Mouse (Mus musculus) heart, adult 2 months (tissue): Measurements from ENCODE around the gene Hist2h3b. TPM values are rescaled to one million over a fixed set of nuclear protein-coding genes. Genes with fewer than 3 reads are reported as not detected.
"Not testable (repeated sequence)": the region's sequence is repeated elsewhere in the genome, so short reads cannot be mapped to it uniquely, and the experiment has no call there.

Experiments used
- DNase-seq, 2 experiments: peaks; one replicate each; pipeline ENCODE4 v3.0.0; 2021
- H3K27ac ChIP-seq: fragments of 200-600 bp; 2 replicates; pipeline ENCODE4 v1.8.1; 2022
- H3K27me3 ChIP-seq: fragments of 200-500 bp; 2 replicates; pipeline ENCODE4 v1.6.1; 2012; ENCODE audit warnings: mild to moderate bottlenecking, low read length, inconsistent platforms, mixed read lengths; ENCODE audit not compliant: control insufficient read depth, insufficient read depth
- H3K36me3 ChIP-seq: fragments of 200-500 bp; 2 replicates; pipeline ENCODE4 v1.6.1; 2012; ENCODE audit warnings: low read length, inconsistent platforms; ENCODE audit not compliant: control insufficient read depth, insufficient read depth
- H3K4me1 ChIP-seq: fragments of 200-500 bp; 2 replicates; pipeline ENCODE4 v1.6.1; 2011; ENCODE audit warnings: low read length; ENCODE audit not compliant: control insufficient read depth, insufficient read depth
- H3K4me3 ChIP-seq: fragments of 200-600 bp; 2 replicates; pipeline ENCODE4 v1.8.1; 2022
- H3K79me2 ChIP-seq: fragments of 200-500 bp; replicated peaks from 2 replicates; pipeline ENCODE4 v1.6.1; 2012; ENCODE audit warnings: mild to moderate bottlenecking, inconsistent platforms, low read length, moderate library complexity, mixed read lengths; ENCODE audit not compliant: control insufficient read depth, insufficient read depth
- H3K9ac ChIP-seq: fragments of 200-500 bp; 2 replicates; pipeline ENCODE4 v1.6.1; 2012; ENCODE audit warnings: low read depth, mild to moderate bottlenecking, control low read depth, inconsistent platforms, low read length, mixed read lengths
- CTCF ChIP-seq: fragments of 200-600 bp; IDR thresholded peaks from 2 replicates; pipeline ENCODE4 v1.8.1; 2022; ENCODE audit warnings: antibody characterized with exemption, mild to moderate bottlenecking, moderate library complexity
- EP300 ChIP-seq: fragments of 200-500 bp; IDR thresholded peaks from 2 replicates; pipeline ENCODE4 v1.6.1; 2011; ENCODE audit warnings: low read depth, low read length, control low read depth; ENCODE audit not compliant: insufficient read depth
- POLR2A ChIP-seq: fragments of 200-500 bp; IDR thresholded peaks from 2 replicates; pipeline ENCODE4 v1.6.1; 2011; ENCODE audit warnings: mild to moderate bottlenecking, low read depth, low read length, control low read depth; ENCODE audit not compliant: insufficient read depth
- WGBS: fragments of 180-500 bp; shearing (Covaris S2); methylation state at CpG from one replicate; pipeline ENCODE4 v1.1.7; 2018; 5-methylcytosine and 5-hydroxymethylcytosine counted together
- intact Hi-C: fragments of 180-260 bp; cut with DNase I; formaldehyde crosslinking; loops from one replicate; pipeline ENCODE4 v1.15.1; 2025
- long read RNA-seq: library from polyadenylated mRNA; stranded (forward); transcript quantifications from one replicate; pipeline ENCODE4 v2.0.0, GENCODE M21; 2021
- polyA plus RNA-seq: library from polyadenylated mRNA; depleted of rRNA; stranded (reverse); fragments of >200 nt; gene quantifications from 2 replicates; pipeline ENCODE4 v1.2.3, GENCODE M21; 2012; rRNA removed
- total RNA-seq, 2 experiments: library from RNA; stranded (reverse); gene quantifications; 2 replicates each; pipeline ENCODE4 v1.2.3; 2021

Hist2h3b gene
- total RNA-seq = 10 to 100 TPM; 11.5 to 18.3 TPM
- polyA plus RNA-seq = 0.94 and 5.2 TPM in 2 replicates
- long read RNA-seq = 0 reads

GRCm38 (mm10) chr3:96268051-96268775, at the start of gene Hist2h3b:
Gene Hist2h3b (plus strand): TSS chr3:96268654.
- no peaks in the 10 kb centered on the region for H3K36me3 ChIP-seq
- intact Hi-C loops = no loop called here
- peak within 1 kb of the TSS; percentile 66 for H3K9ac ChIP-seq
- TF ChIP-seq POLR2A = peak; percentile 94
- TF ChIP-seq EP300 = 0 out of 2 replicates have a peak, but pooled peaks have one; percentile 18
- TF ChIP-seq CTCF = no peak
- no peaks in the 10 kb centered on the region for H3K27me3 ChIP-seq
- no peaks in the 10 kb centered on the region for H3K79me2 ChIP-seq
- WGBS = 29% methylated on average over 30 of the region's 30 CpGs
- peak; percentile 85 to 87 for DNase-seq
- H3K27ac ChIP-seq = peak within 1 kb of the TSS; percentile 93
- H3K4me3 ChIP-seq = peak within 1 kb of the TSS; percentile 75
- peaks cover 8% of the 10 kb centered on the region for H3K4me1 ChIP-seq

- Histone ChIP-seq H3K4me1 (peaks cover 7% of the 10 kb centered on the region), H3K27ac (peak overlapping the region; percentile 98), H3K4me3 (peak overlapping the region; percentile 57), H3K36me3 (peaks cover 2% of the 10 kb centered on the region), H3K9ac (peak overlapping the region; percentile 91), H3K79me2 (no peaks in the 10 kb centered on the region), H3K27me3 (no peaks in the 10 kb centered on the region)
- DNase-seq = peak; percentile 54 to 56
- WGBS = under 1% methylated on average over 12 of the region's 12 CpGs
- intact Hi-C loops = loop anchor here (2.0 to 5.0 kb wide), 2 partner anchors 44 to 152 kb away; no protein-coding TSS in a partner anchor
- no peak; the same call in 1 of the 2 replicates for TF ChIP-seq POLR2A
- no peak for TF ChIP-seq EP300
- TF ChIP-seq CTCF = peak; percentile 53
Measured at GRCm38 (mm10) chr3:96219191-96219641, 49.2 kb upstream of the Hist2h3b start.

DNA sequence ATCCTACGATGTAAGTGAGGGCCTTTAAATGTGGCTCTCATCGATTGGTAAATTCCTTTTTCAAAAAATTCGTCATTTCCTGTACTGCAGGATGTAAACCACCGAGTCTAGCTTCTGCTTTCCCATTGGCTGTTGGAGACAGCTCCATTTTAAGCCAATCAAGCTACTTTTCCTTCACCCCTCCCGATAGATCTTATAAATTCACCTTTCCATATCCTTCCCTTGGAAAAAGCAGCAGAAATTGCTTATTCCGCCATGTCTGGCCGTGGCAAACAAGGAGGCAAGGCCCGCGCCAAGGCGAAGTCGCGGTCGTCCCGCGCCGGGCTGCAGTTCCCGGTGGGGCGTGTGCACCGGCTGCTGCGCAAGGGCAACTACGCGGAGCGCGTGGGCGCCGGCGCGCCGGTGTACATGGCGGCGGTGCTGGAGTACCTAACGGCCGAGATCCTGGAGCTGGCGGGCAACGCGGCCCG, 48.8 kb upstream of the Hist2h3b start, which contains the start of the genes Bola1 and Hist2h2ab:
Gene Bola1, minus strand, starts transcription at position 49 of the 470 bp plus-strand sequence.
Gene Hist2h2ab, plus strand, starts transcription at position 205 of the 470 bp plus-strand sequence.
- Histone ChIP-seq H3K4me3 (peak within 1 kb of the TSS; percentile 57), H3K9ac (peak within 1 kb of the TSS; percentile 97), H3K27ac (peak within 1 kb of the TSS; percentile 98), H3K79me2 (no peaks in the 10 kb centered on the region), H3K4me1 (peaks cover 7% of the 10 kb centered on the region), H3K27me3 (no peaks in the 10 kb centered on the region), H3K36me3 (peaks cover 2% of the 10 kb centered on the region)
- TF ChIP-seq POLR2A (peak; percentile 74), CTCF (no peak), EP300 (peak; percentile 31; the same call in 1 of the 2 replicates)
- under 1% methylated on average over 37 of the region's 37 CpGs for WGBS
- peak; percentile 87 to 88 for DNase-seq
- intact Hi-C loops = loop anchor here (1.0 to 5.0 kb wide), 4 partner anchors 44 to 327 kb away; partner anchors contain the start of genes Aph1a, BC028528 and Hist2h4

DNA sequence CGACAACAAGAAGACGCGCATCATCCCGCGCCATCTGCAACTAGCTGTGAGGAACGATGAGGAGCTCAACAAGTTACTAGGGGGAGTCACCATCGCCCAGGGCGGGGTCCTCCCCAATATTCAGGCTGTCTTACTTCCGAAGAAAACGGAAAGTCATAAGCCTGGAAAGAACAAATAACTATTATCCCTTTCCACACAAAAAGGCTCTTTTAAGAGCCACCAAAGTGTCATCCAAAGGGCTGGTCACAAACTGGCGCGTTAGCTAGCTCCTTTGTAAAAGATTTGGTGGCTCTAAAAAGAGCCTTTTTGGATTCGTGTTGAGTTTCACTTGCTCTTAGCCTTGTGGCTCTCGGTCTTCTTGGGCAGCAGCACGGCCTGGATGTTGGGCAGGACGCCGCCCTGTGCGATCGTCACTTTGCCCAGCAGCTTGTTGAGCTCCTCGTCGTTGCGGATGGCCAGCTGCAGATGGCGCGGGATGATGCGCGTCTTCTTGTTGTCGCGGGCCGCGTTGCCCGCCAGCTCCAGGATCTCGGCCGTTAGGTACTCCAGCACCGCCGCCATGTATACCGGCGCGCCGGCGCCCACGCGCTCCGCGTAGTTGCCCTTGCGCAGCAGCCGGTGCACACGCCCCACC, 48.2 kb upstream of the Hist2h3b start:
- H3K4me1 ChIP-seq, H3K27me3 ChIP-seq, DNase-seq, H3K79me2 ChIP-seq, H3K36me3 ChIP-seq: not testable (repeated sequence)
- under 1% methylated on average over 42 of the region's 47 CpGs for WGBS
- H3K9ac ChIP-seq = peak overlapping the region; percentile 97
- H3K4me3 ChIP-seq = peak overlapping the region; percentile 57
- H3K27ac ChIP-seq = peak overlapping the region; percentile 98
- intact Hi-C loops = loop anchor here (1.0 to 5.0 kb wide), 2 partner anchors 43 to 328 kb away; partner anchors contain the start of genes Aph1a, BC028528 and Hist2h4

DNA sequence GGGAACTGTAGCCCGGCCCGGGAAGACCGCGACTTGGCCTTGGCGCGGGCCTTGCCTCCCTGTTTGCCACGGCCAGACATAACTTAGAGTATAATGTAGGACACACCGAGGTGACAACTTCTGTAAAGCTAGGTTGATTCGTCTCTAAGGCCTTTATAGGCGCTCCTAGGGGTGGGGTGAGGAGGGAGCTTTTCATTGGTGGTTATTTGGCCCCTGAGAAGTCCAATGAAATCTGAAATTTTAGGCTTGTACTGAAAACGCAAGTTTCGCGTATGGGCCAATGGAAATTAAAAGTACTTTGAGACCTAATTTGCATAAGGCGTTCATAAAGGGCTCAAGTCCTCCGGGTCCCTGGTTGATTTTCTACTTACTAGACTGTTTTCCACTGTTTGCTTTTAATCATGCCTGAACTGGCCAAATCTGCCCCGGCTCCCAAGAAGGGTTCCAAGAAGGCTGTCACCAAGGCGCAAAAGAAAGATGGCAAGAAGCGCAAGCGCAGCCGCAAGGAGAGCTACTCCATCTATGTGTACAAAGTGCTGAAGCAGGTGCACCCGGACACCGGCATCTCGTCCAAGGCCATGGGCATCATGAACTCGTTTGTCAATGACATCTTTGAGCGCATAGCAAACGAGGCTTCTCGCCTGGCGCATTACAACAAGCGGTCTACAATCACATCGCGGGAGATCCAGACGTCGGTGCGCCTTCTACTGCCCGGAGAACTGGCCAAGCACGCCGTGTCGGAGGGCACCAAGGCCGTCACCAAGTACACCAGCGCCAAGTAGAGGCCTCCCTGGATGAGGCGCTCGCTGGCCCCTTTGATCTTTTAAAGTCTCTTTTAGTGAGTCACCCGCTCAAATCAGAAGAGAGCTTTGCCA, 47.5 kb upstream of the Hist2h3b start, which contains the start of the genes Hist2h2ac and Hist2h2be:
Gene Hist2h2ac, minus strand, starts transcription at position 116 of the 875 bp plus-strand sequence.
Gene Hist2h2be, plus strand, starts transcription at position 355 of the 875 bp plus-strand sequence.
- no peaks in the 10 kb centered on the region for H3K27me3 ChIP-seq
- peak within 1 kb of the TSS; percentile 57 for H3K4me3 ChIP-seq
- intact Hi-C loops = loop anchor here (1.0 to 5.0 kb wide), 2 partner anchors 42 to 329 kb away; partner anchors contain the start of genes Aph1a, BC028528 and Hist2h4
- H3K9ac ChIP-seq = peak within 1 kb of the TSS; percentile 97
- H3K27ac ChIP-seq = peak within 1 kb of the TSS; percentile 98
- under 1% methylated on average over 43 of the region's 43 CpGs for WGBS
- peaks cover 2% of the 10 kb centered on the region for H3K36me3 ChIP-seq
- peaks cover 7% of the 10 kb centered on the region for H3K4me1 ChIP-seq
- TF ChIP-seq EP300 = peak; percentile 66
- TF ChIP-seq POLR2A = peak; percentile 98
- TF ChIP-seq CTCF = peak; percentile 26
- H3K79me2 ChIP-seq = peaks cover 2% of the 10 kb centered on the region; the same call in 1 of the 2 replicates
- DNase-seq = peak; percentile 85 to 91
